Mouse (Mus musculus) embryonic fibroblast, embryonic 13.5 days (primary cell): ENCODE results near the gene Olfr212. TPM values are rescaled to one million over a fixed set of nuclear protein-coding genes. Genes with fewer than 3 reads are reported as not detected.
"Not testable (repeated sequence)": the region's sequence is repeated elsewhere in the genome, so short reads cannot be mapped to it uniquely, and the experiment has no call there.

ENCODE experiments used
- H3K27ac ChIP-seq: 2 replicates; pipeline ENCODE4 v1.5.1; 2012; ENCODE audit warnings: low read length, control low read depth, inconsistent platforms; ENCODE audit not compliant: insufficient read depth
- H3K4me1 ChIP-seq: 2 replicates; pipeline ENCODE4 v1.6.1; 2011; ENCODE audit warnings: low read length; ENCODE audit not compliant: control insufficient read depth, insufficient read depth
- H3K4me3 ChIP-seq: 2 replicates; pipeline ENCODE4 v1.5.1; 2011; ENCODE audit warnings: mild to moderate bottlenecking, control low read depth, low read length; ENCODE audit not compliant: insufficient read depth
- CTCF ChIP-seq: IDR thresholded peaks from 2 replicates; pipeline ENCODE4 v1.5.1; 2011; ENCODE audit warnings: mild to moderate bottlenecking, control low read depth, low read length, moderate library complexity, borderline replicate concordance; ENCODE audit not compliant: insufficient read depth
- POLR2A ChIP-seq: IDR thresholded peaks from 2 replicates; pipeline ENCODE4 v1.6.1; 2011; ENCODE audit warnings: low read depth, mild to moderate bottlenecking, control low read depth, low read length, moderate library complexity
- polyA plus RNA-seq: library from polyadenylated mRNA; stranded (reverse); fragments of >200 nt; gene quantifications from 2 replicates; pipeline ENCODE4 v1.2.4, GENCODE M21; 2011; ENCODE audit warnings: low read depth; ENCODE audit not compliant: missing spikeins, insufficient read length

Gene Olfr212
- polyA plus RNA-seq = not detected in 2 replicates

DNA sequence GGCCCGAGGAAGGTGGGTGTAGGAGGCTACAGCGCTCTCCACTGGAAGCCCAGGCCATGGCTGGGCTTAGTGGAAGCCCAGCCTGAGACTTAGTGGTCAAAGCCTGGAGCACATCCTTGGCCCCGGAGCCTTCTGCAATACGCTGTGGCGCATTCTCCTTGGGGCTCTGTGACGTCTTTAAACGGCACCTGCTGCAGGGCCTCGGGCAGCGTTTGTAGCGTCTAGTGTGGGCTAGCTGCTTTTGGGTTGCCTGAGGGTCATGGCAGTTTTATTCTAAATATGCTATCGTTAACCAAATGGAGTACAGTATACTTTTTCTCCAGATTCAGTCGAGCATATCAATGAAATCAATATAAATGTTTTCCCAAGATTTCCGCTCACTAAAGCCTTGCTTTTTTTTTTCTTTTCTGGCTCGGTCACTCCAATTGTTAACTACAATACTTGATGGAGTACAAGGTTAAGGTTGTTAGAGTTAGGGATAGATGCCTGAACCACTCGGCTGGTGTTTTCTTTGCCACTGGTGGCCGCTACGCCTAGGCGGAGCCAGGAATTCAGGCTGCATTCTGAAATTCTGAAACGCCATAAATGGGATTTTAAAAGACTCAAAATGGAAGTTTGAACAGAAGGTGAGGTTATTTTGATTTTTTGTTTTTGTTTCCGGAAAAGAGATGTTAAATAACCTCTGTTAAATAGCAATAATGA lies at the start of gene Olfr212:
Gene Olfr212 (plus strand): TSS at position 215 of the 702 bp plus-strand sequence.
- not testable (repeated sequence) for H3K4me1 ChIP-seq, H3K27ac ChIP-seq, H3K4me3 ChIP-seq

DNA sequence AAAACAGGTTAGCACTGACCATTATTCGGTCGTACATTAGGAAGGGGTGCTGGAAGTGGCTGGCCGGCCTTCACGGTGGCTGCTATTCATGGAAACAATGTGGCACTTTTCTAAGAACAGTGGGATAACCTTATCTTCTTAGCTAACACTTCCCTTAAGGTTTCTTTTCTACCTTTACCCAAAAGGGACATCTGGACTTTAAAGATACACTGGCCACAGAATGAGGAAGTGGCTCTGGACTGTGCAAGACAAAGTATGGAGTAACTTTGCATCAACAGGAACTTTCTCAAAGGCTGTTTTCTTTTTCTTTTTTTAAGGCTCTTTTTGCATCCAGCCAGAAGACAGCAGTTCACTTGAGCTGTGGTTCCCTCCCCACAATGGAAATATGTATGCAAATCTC lies 47.6 kb upstream of the Olfr212 start:
- Histone ChIP-seq H3K27ac (no peak overlapping the region), H3K4me3 (no peak overlapping the region), H3K4me1 (no peaks in the 10 kb centered on the region)
- TF ChIP-seq POLR2A (no peak), CTCF (no peak)

DNA sequence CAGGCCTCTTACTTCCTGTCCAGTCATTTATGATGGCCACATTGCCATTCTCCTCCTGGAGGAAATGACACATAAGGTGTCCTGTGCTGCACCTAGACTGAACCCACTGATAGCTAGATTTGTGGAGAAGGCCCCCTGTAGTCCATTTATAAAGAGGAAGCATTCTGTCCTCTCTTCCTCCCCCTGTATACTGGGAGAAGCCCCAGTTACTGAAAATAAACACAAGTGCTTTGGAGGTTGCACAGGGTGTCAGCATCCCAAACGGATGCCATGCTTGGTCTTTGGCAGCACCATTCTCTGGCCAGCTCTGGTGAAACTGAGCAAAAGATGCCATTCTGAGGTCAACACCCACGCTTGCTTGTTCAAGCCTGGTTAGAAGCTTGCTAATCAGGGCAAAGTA lies 47.1 kb upstream of the Olfr212 start:
- Histone ChIP-seq H3K4me1 (no peaks in the 10 kb centered on the region), H3K4me3 (no peak overlapping the region), H3K27ac (no peak overlapping the region)
- TF ChIP-seq POLR2A (no peak), CTCF (no peak)

DNA sequence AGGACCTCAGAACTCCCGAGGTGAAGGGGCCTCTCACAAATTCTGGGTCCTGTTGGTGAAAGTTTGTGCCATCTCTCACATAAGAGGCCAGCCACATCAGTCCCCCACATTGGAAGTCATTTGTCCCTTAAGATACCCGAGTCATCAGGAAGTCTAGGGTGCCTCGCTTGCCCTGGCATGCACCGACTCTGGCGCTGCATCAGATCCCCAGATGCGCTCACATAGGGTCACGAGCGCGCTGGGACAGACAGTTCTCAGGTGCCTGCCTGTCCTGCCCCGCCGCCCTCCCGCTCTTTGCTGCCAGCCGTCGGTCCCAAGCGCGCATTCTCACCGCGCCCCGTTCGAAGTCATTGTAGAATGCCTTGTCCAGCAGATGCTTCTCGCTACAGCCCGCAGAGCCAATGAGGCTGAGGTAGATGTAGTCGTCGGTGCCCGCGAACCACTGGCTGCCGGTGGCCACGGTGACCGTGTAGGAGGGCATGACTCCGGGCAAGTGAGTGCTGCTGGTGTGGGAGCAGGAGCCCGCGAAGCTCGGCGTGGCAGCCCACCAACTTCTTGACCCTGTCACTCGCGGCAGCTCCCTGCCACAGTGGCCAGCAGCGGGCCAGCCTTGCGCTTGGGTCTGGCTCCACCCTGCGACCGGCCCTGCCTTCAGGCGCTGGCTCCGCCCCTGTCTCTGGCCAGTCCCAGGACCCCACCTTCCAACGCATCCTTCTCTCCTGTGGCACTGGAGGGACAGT lies 45.6 kb upstream of the Olfr212 start, which contains the start of gene Alox5:
Gene Alox5 (minus strand): TSS at position 635 of the 740 bp plus-strand sequence.
- H3K27ac ChIP-seq = no peak within 1 kb of the TSS
- H3K4me1 ChIP-seq = no peaks in the 10 kb centered on the region
- peak within 1 kb of the TSS; percentile 15 for H3K4me3 ChIP-seq
- TF ChIP-seq POLR2A = no peak
- TF ChIP-seq CTCF = no peak

DNA sequence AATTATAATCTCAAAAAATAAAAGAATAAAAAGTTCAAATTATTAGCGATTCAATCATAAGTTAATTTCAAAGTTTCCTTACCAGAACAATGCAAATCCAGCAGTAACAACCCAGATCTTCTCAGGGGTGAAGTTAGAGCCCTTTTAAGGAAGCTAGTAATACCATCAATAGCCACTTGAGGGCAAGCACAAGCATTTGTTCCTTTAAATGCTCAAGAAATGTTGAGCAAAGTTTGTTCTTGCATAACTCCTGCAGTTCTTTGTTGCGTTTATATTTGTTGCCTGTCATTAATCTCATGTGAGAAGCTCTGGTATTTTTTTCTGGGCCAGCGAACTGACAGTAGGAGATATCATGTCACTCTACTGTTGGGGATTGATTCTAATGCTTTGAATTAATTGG lies 38.2 kb upstream of the Olfr212 start:
- Histone ChIP-seq H3K27ac (no peak overlapping the region), H3K4me3 (no peak overlapping the region), H3K4me1 (no peaks in the 10 kb centered on the region)
- TF ChIP-seq CTCF (no peak), POLR2A (no peak)

DNA sequence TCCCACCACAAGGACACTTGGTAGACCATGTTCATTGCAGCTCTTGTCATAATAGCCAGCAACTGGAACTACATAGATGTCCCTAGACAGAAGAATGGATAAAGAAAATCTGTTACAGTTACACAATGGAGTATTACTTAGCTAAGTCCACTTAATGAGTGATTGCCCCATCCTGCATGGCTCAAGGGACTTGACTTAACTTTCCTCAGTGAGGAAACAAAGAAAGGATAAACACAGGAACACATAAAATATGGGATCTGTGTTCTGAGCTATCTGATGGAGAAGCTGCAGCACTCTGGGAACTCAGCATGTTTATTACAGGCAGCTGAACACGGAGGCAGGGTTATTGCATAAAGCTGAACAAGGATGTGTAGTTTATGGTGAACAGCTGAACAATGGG lies 21.2 kb upstream of the Olfr212 start:
- TF ChIP-seq POLR2A (no peak), CTCF (no peak)
- Histone ChIP-seq H3K4me1 (no peaks in the 10 kb centered on the region), H3K27ac (no peak overlapping the region), H3K4me3 (no peak overlapping the region)

DNA sequence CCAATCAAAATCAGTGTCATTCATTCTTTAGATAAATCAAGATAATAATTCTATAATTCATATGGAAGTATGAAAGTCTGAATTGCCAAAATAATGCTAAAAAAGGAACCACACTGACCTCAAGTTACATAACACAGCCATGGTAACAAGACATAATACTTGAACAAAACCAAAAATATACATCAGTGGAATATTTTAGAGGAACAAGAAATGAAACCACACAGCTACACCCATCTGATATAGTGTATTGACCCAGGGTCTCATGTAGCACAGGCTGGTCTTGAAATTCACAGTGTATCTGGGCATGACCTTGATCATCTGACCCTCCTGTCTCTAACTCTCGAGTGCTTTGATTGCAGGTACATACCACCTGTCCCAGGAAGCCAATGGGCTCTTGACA lies 19.5 kb upstream of the Olfr212 start:
- H3K27ac ChIP-seq = no peak overlapping the region
- H3K4me1 ChIP-seq = no peaks in the 10 kb centered on the region
- TF ChIP-seq POLR2A (no peak), CTCF (no peak)
- no peak overlapping the region for H3K4me3 ChIP-seq

DNA sequence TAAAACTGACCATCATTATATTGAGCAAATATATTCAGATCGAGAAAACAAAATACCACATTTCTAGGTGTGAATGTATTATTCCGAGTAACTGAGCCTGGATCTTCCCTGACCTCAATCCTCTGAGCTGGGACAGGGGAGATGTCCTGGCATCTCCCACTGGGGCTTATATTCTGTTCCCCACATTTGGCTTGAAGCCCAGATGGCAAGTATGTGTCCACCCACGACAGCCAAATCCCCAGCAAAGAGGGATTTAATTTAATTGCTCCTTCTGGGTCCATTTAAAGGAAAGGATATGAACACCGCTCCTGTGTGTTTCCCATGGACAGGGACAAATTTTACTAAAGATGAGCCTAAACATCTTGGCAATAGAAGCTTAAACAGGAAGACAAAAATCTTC lies 17.5 kb upstream of the Olfr212 start, which contains the start of gene Olfr211:
Gene Olfr211 (plus strand): TSS at position 301 of the 400 bp plus-strand sequence.
- Histone ChIP-seq H3K27ac (no peak within 1 kb of the TSS), H3K4me1 (no peaks in the 10 kb centered on the region), H3K4me3 (no peak within 1 kb of the TSS)
- no peak for TF ChIP-seq POLR2A
- no peak for TF ChIP-seq CTCF

DNA sequence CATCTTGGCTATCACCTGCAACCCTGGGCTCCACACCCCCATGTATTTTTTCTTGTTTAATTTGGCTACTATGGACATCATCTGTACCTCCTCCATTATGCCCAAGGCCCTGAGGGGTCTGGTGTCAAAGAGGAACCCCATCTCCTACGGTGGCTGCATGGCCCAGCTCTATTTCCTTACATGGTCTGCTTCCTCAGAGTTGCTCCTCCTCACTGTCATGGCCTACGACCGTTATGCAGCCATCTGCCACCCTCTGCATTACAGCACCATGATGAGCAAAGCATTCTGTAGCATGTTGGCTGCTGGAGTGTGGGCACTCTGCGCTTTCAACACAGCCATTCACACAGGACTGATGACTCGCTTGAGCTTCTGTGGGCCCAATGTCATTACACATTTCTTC lies 12.6 kb upstream of the Olfr212 start:
- TF ChIP-seq CTCF = no peak
- no peak for TF ChIP-seq POLR2A
- no peaks in the 10 kb centered on the region for H3K4me1 ChIP-seq
- H3K27ac ChIP-seq = no peak overlapping the region
- H3K4me3 ChIP-seq = no peak overlapping the region

DNA sequence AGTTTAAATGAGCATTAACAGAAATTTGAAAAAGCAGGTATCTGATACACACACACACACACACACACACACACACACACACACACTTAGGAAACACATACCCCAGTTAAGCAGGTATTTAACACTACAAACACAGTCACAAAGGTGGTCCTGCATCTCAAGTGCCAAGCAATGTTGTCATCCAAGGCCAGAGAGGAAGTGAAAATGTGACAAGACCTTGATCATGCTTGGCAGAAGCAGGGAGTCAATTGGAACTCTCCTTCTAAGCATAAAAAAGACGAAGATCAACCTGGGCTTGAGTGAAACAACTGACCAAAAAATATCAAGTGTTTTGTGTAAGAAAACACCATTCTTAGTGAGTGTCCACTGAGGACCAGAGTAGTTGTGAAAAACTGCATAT lies 10.4 kb upstream of the Olfr212 start:
- Histone ChIP-seq H3K27ac (no peak overlapping the region), H3K4me3 (no peak overlapping the region), H3K4me1 (no peaks in the 10 kb centered on the region)
- TF ChIP-seq POLR2A (no peak), CTCF (no peak)
